Mouse (Mus musculus): ENCODE data around the gene Spem1.

DNA sequence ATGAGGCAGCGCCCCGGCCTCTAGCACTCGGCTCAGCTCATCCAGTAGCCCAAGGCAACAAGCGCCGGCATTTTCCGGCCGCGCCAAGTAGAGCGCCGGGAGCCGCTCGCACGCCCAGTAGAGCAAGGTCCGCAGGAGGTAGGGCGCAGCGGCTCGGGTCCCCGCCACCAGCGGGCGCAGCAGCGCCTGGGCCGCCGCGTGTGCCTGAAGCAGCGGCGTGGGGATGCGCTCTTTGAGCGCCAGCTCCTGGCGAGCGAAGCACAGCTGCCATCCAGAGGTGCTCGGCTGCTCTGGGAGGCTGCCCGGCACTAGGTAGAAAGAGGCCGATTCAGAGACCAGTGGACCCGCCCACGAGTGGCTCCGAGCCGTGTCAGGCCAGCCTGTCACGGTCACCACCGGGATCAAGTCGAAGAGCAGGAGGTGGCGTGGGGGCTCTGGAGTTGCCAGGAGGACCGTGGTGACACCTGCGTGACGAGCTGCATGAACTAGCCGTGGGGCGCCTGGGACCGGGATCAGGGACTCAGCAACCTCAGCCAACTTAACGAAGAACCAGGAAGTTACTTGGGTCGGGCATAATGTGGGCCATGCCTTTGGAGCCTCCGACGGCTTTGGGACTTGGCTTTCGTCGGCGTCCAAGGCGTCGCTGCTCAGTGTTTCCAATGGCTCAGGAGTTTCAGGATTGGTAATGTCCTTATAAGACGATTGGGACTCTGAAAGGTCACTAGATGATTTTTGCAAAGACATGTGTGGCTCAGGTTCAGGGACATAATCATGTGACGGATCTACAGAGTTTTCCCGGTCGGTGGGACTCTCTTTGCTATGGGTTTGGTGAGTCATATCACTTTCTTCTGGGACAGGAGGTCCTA lies 18.0 kb downstream of the Spem1 start:
- TF ChIP-seq CTCF (IDR thresholded peaks at IDR 0.05; ENCODE audit: borderline replicate concordance, insufficient read depth, low read depth, low read length), result peak; percentile 22; the same call in 1 of the 2 replicates
- TF ChIP-seq POLR2A (IDR thresholded peaks at IDR 0.05; ENCODE audit: borderline replicate concordance, insufficient read depth, low read length), result no peak
